Mouse (Mus musculus): ENCODE data around the gene Qprt. TPM values are rescaled to one million over a fixed set of nuclear protein-coding genes. Genes with fewer than 3 reads are reported as not detected.

Gene Qprt
- polyA plus RNA-seq, 1 experiment from 2014 or later, result 6.2 TPM

- ATAC-seq (replicated peaks; ENCODE audit: insufficient number of reproducible peaks, low FRiP score, low TSS enrichment), result no peak
- Histone ChIP-seq H3K36me3 (ENCODE audit: control insufficient read depth, insufficient read depth, low read length) (no peaks in the 10 kb centered on the region), H3K4me3 (ENCODE audit: low read depth, low read length) (no peak within 1 kb of the TSS), H3K4me1 (ENCODE audit: control insufficient read depth, insufficient read depth, low read length) (no peaks in the 10 kb centered on the region), H3K27me3 (ENCODE audit: control insufficient read depth, insufficient read depth, low read length) (no peaks in the 10 kb centered on the region; the same call in 1 of the 2 replicates), H3K9me3 (replicated peaks; ENCODE audit: control insufficient read depth, low read length) (no peaks in the 10 kb centered on the region), H3K27ac (ENCODE audit: low read depth, low read length) (no peak within 1 kb of the TSS), H3K9ac (ENCODE audit: low read depth, low read length) (no peak within 1 kb of the TSS), H3K4me2 (no peak within 1 kb of the TSS)
- 65% methylated on average over 9 of the region's 9 CpGs for WGBS (ENCODE audit: insufficient replicate concordance)
Observed at GRCm38 (mm10) chr7:127137262-127138017, 15.4 kb upstream of the Qprt start, which contains the start of gene Spn. TSS of gene Spn (minus strand) at chr7:127137823.

- Histone ChIP-seq H3K9ac (ENCODE audit: low read depth, low read length) (no peak overlapping the region), H3K9me3 (replicated peaks; ENCODE audit: control insufficient read depth, low read length) (no peaks in the 10 kb centered on the region), H3K36me3 (ENCODE audit: control insufficient read depth, insufficient read depth, low read length) (no peaks in the 10 kb centered on the region), H3K27me3 (ENCODE audit: control insufficient read depth, insufficient read depth, low read length) (no peaks in the 10 kb centered on the region; the same call in 1 of the 2 replicates), H3K4me1 (ENCODE audit: control insufficient read depth, insufficient read depth, low read length) (no peaks in the 10 kb centered on the region), H3K27ac (ENCODE audit: low read depth, low read length) (no peak overlapping the region), H3K4me3 (ENCODE audit: low read depth, low read length) (no peak overlapping the region), H3K4me2 (no peak overlapping the region)
- no peak for ATAC-seq (replicated peaks; ENCODE audit: insufficient number of reproducible peaks, low FRiP score, low TSS enrichment)
- 71% methylated on average over 22 of the region's 22 CpGs for WGBS (ENCODE audit: insufficient replicate concordance)
Observed at GRCm38 (mm10) chr7:127136181-127137071, 14.4 kb upstream of the Qprt start.

- 81% methylated on average over 11 of the region's 11 CpGs for WGBS (ENCODE audit: insufficient replicate concordance)
- H3K36me3 ChIP-seq (ENCODE audit: control insufficient read depth, insufficient read depth, low read length), result no peaks in the 10 kb centered on the region
- no peak overlapping the region for H3K4me2 ChIP-seq
- H3K27ac ChIP-seq (ENCODE audit: low read depth, low read length), result no peak overlapping the region
- no peaks in the 10 kb centered on the region for H3K9me3 ChIP-seq (replicated peaks; ENCODE audit: control insufficient read depth, low read length)
- H3K9ac ChIP-seq (ENCODE audit: low read depth, low read length), result no peak overlapping the region
- H3K4me1 ChIP-seq (ENCODE audit: control insufficient read depth, insufficient read depth, low read length), result no peaks in the 10 kb centered on the region
- H3K27me3 ChIP-seq (ENCODE audit: control insufficient read depth, insufficient read depth, low read length), result no peaks in the 10 kb centered on the region; the same call in 1 of the 2 replicates
- H3K4me3 ChIP-seq (ENCODE audit: low read depth, low read length), result no peak overlapping the region
- ATAC-seq (replicated peaks; ENCODE audit: insufficient number of reproducible peaks, low FRiP score, low TSS enrichment), result no peak
Observed at GRCm38 (mm10) chr7:127134821-127135447, 12.9 kb upstream of the Qprt start.

- H3K9me3 ChIP-seq (replicated peaks; ENCODE audit: control insufficient read depth, low read length), result no peaks in the 10 kb centered on the region
- no peak overlapping the region for H3K4me2 ChIP-seq
- H3K27ac ChIP-seq (ENCODE audit: low read depth, low read length), result no peak overlapping the region
- H3K9ac ChIP-seq (ENCODE audit: low read depth, low read length), result no peak overlapping the region
- 73% methylated on average over 5 of the region's 5 CpGs for WGBS (ENCODE audit: insufficient replicate concordance)
- ATAC-seq (replicated peaks; ENCODE audit: insufficient number of reproducible peaks, low FRiP score, low TSS enrichment), result no peak
- H3K4me3 ChIP-seq (ENCODE audit: low read depth, low read length), result no peak overlapping the region
- no peaks in the 10 kb centered on the region; the same call in 1 of the 2 replicates for H3K27me3 ChIP-seq (ENCODE audit: control insufficient read depth, insufficient read depth, low read length)
- no peaks in the 10 kb centered on the region for H3K4me1 ChIP-seq (ENCODE audit: control insufficient read depth, insufficient read depth, low read length)
- no peaks in the 10 kb centered on the region for H3K36me3 ChIP-seq (ENCODE audit: control insufficient read depth, insufficient read depth, low read length)
Observed at GRCm38 (mm10) chr7:127133125-127133524, 11.1 kb upstream of the Qprt start.

- no peak overlapping the region for H3K27ac ChIP-seq (ENCODE audit: low read depth, low read length)
- no peak for ATAC-seq (replicated peaks; ENCODE audit: insufficient number of reproducible peaks, low FRiP score, low TSS enrichment)
- no peaks in the 10 kb centered on the region for H3K36me3 ChIP-seq (ENCODE audit: control insufficient read depth, insufficient read depth, low read length)
- no peak overlapping the region for H3K4me3 ChIP-seq (ENCODE audit: low read depth, low read length)
- H3K9ac ChIP-seq (ENCODE audit: low read depth, low read length), result no peak overlapping the region
- H3K4me1 ChIP-seq (ENCODE audit: control insufficient read depth, insufficient read depth, low read length), result no peaks in the 10 kb centered on the region
- H3K4me2 ChIP-seq, result no peak overlapping the region
- H3K9me3 ChIP-seq (replicated peaks; ENCODE audit: control insufficient read depth, low read length), result no peaks in the 10 kb centered on the region
- 24% methylated on average over 4 of the region's 4 CpGs for WGBS (ENCODE audit: insufficient replicate concordance)
- H3K27me3 ChIP-seq (ENCODE audit: control insufficient read depth, insufficient read depth, low read length), result no peaks in the 10 kb centered on the region
Observed at GRCm38 (mm10) chr7:127129638-127130037, 7.6 kb upstream of the Qprt start.

GRCm38 (mm10) chr7:127121061-127121910 is 740 bp downstream of the Qprt start:
- 0 out of 2 replicates have a peak, but pooled peaks have one; percentile 17 for ATAC-seq (replicated peaks; ENCODE audit: insufficient number of reproducible peaks, low FRiP score, low TSS enrichment)
- peak overlapping the region; percentile 55 for H3K4me2 ChIP-seq
- peaks cover 11% of the 10 kb centered on the region for H3K4me1 ChIP-seq (ENCODE audit: control insufficient read depth, insufficient read depth, low read length)
- peak overlapping the region; percentile 39; the same call in 1 of the 2 replicates for H3K9ac ChIP-seq (ENCODE audit: low read depth, low read length)
- H3K27ac ChIP-seq (ENCODE audit: low read depth, low read length), result no peak overlapping the region
- peak overlapping the region; percentile 24 for H3K4me3 ChIP-seq (ENCODE audit: low read depth, low read length)
- WGBS (ENCODE audit: insufficient replicate concordance), result 11% methylated on average over 21 of the region's 21 CpGs
- peaks cover 14% of the 10 kb centered on the region; the same call in 1 of the 2 replicates for H3K27me3 ChIP-seq (ENCODE audit: control insufficient read depth, insufficient read depth, low read length)
- H3K36me3 ChIP-seq (ENCODE audit: control insufficient read depth, insufficient read depth, low read length), result no peaks in the 10 kb centered on the region
- H3K9me3 ChIP-seq (replicated peaks; ENCODE audit: control insufficient read depth, low read length), result 0 out of 2 replicates have a peak, but pooled peaks cover 4% of the 10 kb centered on the region

- 60% methylated on average over 14 of the region's 14 CpGs for whole genome bisulfite sequencing (ENCODE audit: insufficient replicate concordance)
- H3K27me3 ChIP-seq (ENCODE audit: control insufficient read depth, insufficient read depth, low read length), result peaks cover 14% of the 10 kb centered on the region; the same call in 1 of the 2 replicates
- no peaks in the 10 kb centered on the region for H3K36me3 ChIP-seq (ENCODE audit: control insufficient read depth, insufficient read depth, low read length)
- H3K9me3 ChIP-seq (replicated peaks; ENCODE audit: control insufficient read depth, low read length), result no peaks in the 10 kb centered on the region
- no peak overlapping the region for H3K27ac ChIP-seq (ENCODE audit: low read depth, low read length)
- H3K9ac ChIP-seq (ENCODE audit: low read depth, low read length), result no peak overlapping the region
- H3K4me3 ChIP-seq (ENCODE audit: low read depth, low read length), result no peak overlapping the region
- H3K4me2 ChIP-seq, result no peak overlapping the region
- ATAC-seq (replicated peaks; ENCODE audit: insufficient number of reproducible peaks, low FRiP score, low TSS enrichment), result no peak
- peaks cover 11% of the 10 kb centered on the region for H3K4me1 ChIP-seq (ENCODE audit: control insufficient read depth, insufficient read depth, low read length)
Observed at GRCm38 (mm10) chr7:127118671-127119445, 3.2 kb downstream of the Qprt start.
